Mouse (Mus musculus) left cerebral cortex, postnatal 25 days (tissue): Measurements from ENCODE around the gene Col4a3bp. TPM values are rescaled to one million over a fixed set of nuclear protein-coding genes. Genes with fewer than 3 reads are reported as not detected.
A peak's percentile ranks its signal among the peaks of the same experiment; 100 is the strongest.

Experiments used
- DNase-seq, 2 experiments: peaks; one replicate each; pipeline ENCODE4 v3.0.0; 2022; ENCODE audit warnings: low spot score in 2 of 2, mixed read lengths in 1 of 2
- intact Hi-C: fragments of 180-260 bp; cut with DNase I; formaldehyde crosslinking; loops from one replicate; pipeline ENCODE4 v1.15.1; 2025
- total RNA-seq, 2 experiments: library from RNA; stranded (reverse); gene quantifications; 2 replicates each; pipeline ENCODE4 v1.2.3; 2021

Gene Col4a3bp
- total RNA-seq, 2 experiments from 2014 or later = 62.3 to 63.7 TPM

- intact Hi-C loops = no loop called here
- no peak for DNase-seq
These were observed 136.2 kb downstream of the Col4a3bp start for GRCm38 (mm10) chr13:96678616-96679015.

GRCm38 (mm10) chr13:96680163-96681087, 138.0 kb downstream of the Col4a3bp start:
- DNase-seq = peak; percentile 52 to 89
- intact Hi-C loops = no loop called here

GRCm38 (mm10) chr13:96681088-96681620, 138.7 kb downstream of the Col4a3bp start:
- no peak for DNase-seq
- intact Hi-C loops = no loop called here

GRCm38 (mm10) chr13:96684779-96685178, 142.4 kb downstream of the Col4a3bp start:
- peak; percentile 37 to 84 for DNase-seq
- intact Hi-C loops = loop anchor here (2.0 kb wide), 1 partner anchor 248 kb away; no protein-coding TSS in a partner anchor

- peak; percentile 22 to 87 for DNase-seq
- intact Hi-C loops = no loop called here
These were observed 144.8 kb downstream of the Col4a3bp start for GRCm38 (mm10) chr13:96687261-96687660.

Other genes starting within 250 kb of the Col4a3bp start
- gene Poc5, start 154.3 kb upstream of the Col4a3bp start, total RNA-seq = 10 to 100 TPM; 32.4 to 33.9 TPM
- under 1 TPM; 0.21 to 0.23 TPM for gene Ankdd1b, start 71.4 kb upstream of the Col4a3bp start, total RNA-seq
- gene Gm17622, start 51.9 kb upstream of the Col4a3bp start, total RNA-seq = not detected
- 10 to 100 TPM in 1 of 2 experiments, 1 to 10 TPM in 1; 9.0 to 12.9 TPM for gene Polk, start within 50 bp of the Col4a3bp start, total RNA-seq
- gene Hmgcr, start 128.3 kb downstream of the Col4a3bp start, total RNA-seq = 100 to 1,000 TPM; 165 to 168 TPM
- gene Ankrd31, start 205.7 kb downstream of the Col4a3bp start, total RNA-seq = under 1 TPM; 0.23 to 0.25 TPM